Mouse (Mus musculus): ENCODE results near the gene Phf2. TPM values are rescaled to one million over a fixed set of nuclear protein-coding genes. Genes with fewer than 3 reads are reported as not detected.

Gene Phf2
- polyA plus RNA-seq, 1 experiment from 2014 or later: 10.8 TPM

DNA sequence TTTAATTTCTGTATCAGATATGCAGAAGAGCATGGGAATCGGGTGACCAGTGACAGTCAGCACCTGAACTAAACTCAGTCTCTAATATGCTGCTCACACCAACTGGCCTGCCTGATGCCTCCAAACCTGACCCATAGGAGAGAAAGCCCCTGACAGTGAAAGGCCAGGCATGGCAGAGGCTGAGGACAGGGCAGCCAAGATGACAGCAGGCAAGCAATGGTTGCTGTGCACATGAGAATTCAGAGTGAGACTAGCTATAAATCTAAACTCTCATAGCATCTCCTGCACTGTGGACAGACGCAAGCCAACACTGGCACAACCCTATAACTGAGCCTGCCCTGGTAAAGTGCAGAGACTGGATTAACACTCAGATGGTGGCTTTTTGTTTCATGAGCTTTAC, 20.6 kb downstream of the Phf2 start:
- H3K4me3 ChIP-seq (replicated peaks; ENCODE audit: low read length): no peak overlapping the region
- H3K9ac ChIP-seq: no peak overlapping the region
- no peak; the same call in 1 of the 2 replicates for ATAC-seq (ENCODE audit: low FRiP score)
- WGBS: 89% methylated on average over 2 of the region's 2 CpGs
- no peak for DNase-seq (ENCODE audit: low spot score)
- no peak overlapping the region for H3K4me2 ChIP-seq (replicated peaks)
- no peaks in the 10 kb centered on the region for H3K36me3 ChIP-seq (replicated peaks; ENCODE audit: control insufficient read depth, insufficient read depth)
- no peaks in the 10 kb centered on the region for H3K9me3 ChIP-seq (ENCODE audit: control insufficient read depth, low read length)
- 0 out of 2 replicates have a peak overlapping the region, but pooled peaks have one; percentile 7 for H3K27ac ChIP-seq
- H3K4me1 ChIP-seq (replicated peaks; ENCODE audit: control insufficient read depth, insufficient read depth, low read length): peaks cover 34% of the 10 kb centered on the region
- no peaks in the 10 kb centered on the region for H3K27me3 ChIP-seq (ENCODE audit: control insufficient read depth, insufficient read depth, low read length)

DNA sequence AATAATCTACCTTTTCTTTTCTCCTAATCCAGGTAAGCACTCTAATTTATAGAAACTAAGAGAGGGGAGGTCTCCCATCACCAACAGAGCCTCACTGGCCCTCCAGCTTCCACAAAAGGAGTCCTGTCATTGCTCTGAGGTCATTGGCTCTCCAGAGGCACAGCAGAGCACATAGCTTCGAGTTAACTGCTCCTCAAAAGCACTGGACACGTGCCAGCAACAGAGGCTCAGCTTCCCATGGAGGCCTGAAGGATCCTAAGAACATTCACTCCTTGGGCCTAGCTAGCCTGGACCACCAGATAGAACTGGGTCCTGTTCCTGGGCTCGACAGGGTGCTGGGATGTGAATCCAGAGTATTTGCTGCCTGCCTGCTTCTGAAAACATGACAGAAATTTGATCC, 21.8 kb downstream of the Phf2 start:
- ATAC-seq (ENCODE audit: low FRiP score): no peak
- DNase-seq (ENCODE audit: low spot score): no peak
- H3K27me3 ChIP-seq (ENCODE audit: control insufficient read depth, insufficient read depth, low read length): no peaks in the 10 kb centered on the region
- no peaks in the 10 kb centered on the region for H3K36me3 ChIP-seq (replicated peaks; ENCODE audit: control insufficient read depth, insufficient read depth)
- no peak overlapping the region for H3K4me3 ChIP-seq (replicated peaks; ENCODE audit: low read length)
- H3K4me2 ChIP-seq (replicated peaks): no peak overlapping the region
- no peak overlapping the region for H3K9ac ChIP-seq
- no peaks in the 10 kb centered on the region for H3K9me3 ChIP-seq (ENCODE audit: control insufficient read depth, low read length)
- 37% methylated on average over 3 of the region's 3 CpGs for WGBS
- 0 out of 2 replicates have a peak overlapping the region, but pooled peaks have one; percentile 44 for H3K27ac ChIP-seq
- H3K4me1 ChIP-seq (replicated peaks; ENCODE audit: control insufficient read depth, insufficient read depth, low read length): peaks cover 30% of the 10 kb centered on the region

DNA sequence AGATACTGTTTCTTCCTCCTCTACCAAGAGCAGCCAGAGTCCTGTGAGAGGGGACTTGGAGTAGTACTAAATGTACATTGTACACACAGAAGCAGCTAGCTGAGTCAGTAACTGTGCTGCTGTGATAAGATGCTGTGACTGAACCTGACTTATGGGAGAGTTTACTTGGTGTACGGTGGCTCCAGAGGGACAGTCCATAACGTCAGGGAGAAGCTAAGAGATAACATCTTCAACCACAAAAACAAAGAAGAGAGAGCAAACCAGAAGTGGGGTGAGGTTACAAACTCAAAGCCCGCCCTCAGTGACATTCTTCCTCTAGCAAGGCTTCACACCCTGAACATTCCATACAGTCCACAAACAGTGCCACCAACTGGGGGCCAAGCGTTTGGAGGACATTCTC, 25.6 kb downstream of the Phf2 start:
- Histone ChIP-seq H3K9me3 (ENCODE audit: control insufficient read depth, low read length) (no peaks in the 10 kb centered on the region), H3K4me2 (replicated peaks) (no peak overlapping the region), H3K36me3 (replicated peaks; ENCODE audit: control insufficient read depth, insufficient read depth) (no peaks in the 10 kb centered on the region), H3K9ac (no peak overlapping the region), H3K27ac (no peak overlapping the region), H3K4me3 (replicated peaks; ENCODE audit: low read length) (no peak overlapping the region), H3K4me1 (replicated peaks; ENCODE audit: control insufficient read depth, insufficient read depth, low read length) (peaks cover 12% of the 10 kb centered on the region), H3K27me3 (ENCODE audit: control insufficient read depth, insufficient read depth, low read length) (no peaks in the 10 kb centered on the region)
- ATAC-seq (ENCODE audit: low FRiP score) (no peak), DNase-seq (ENCODE audit: low spot score) (no peak)
- WGBS: 77% methylated on average over 4 of the region's 4 CpGs

DNA sequence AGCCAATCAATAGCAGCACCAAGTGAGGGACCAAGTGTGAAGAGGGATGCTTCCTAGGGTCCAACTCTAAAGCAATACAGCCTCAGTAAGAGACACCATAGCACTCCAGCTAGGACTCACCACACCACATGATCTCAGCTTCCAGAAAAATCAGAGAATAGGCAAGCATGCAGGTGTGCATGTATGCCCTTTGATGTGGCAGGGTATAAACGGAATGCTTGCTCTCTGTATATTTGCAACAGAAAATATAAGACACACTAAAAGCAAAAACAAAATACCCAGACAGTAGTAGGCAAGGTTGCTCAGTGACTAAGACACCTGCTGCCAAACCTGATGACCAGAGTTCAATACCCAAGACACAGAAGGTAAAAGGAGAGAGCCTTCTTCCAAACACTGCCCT, 27.4 kb downstream of the Phf2 start:
- Histone ChIP-seq H3K4me1 (replicated peaks; ENCODE audit: control insufficient read depth, insufficient read depth, low read length) (no peaks in the 10 kb centered on the region), H3K9me3 (ENCODE audit: control insufficient read depth, low read length) (no peaks in the 10 kb centered on the region), H3K4me2 (replicated peaks) (no peak overlapping the region), H3K4me3 (replicated peaks; ENCODE audit: low read length) (no peak overlapping the region), H3K9ac (no peak overlapping the region), H3K36me3 (replicated peaks; ENCODE audit: control insufficient read depth, insufficient read depth) (no peaks in the 10 kb centered on the region), H3K27me3 (ENCODE audit: control insufficient read depth, insufficient read depth, low read length) (no peaks in the 10 kb centered on the region), H3K27ac (no peak overlapping the region)
- 98% methylated on average over 1 of the region's 1 CpGs for WGBS
- DNase-seq (ENCODE audit: low spot score) (no peak), ATAC-seq (ENCODE audit: low FRiP score) (no peak)

DNA sequence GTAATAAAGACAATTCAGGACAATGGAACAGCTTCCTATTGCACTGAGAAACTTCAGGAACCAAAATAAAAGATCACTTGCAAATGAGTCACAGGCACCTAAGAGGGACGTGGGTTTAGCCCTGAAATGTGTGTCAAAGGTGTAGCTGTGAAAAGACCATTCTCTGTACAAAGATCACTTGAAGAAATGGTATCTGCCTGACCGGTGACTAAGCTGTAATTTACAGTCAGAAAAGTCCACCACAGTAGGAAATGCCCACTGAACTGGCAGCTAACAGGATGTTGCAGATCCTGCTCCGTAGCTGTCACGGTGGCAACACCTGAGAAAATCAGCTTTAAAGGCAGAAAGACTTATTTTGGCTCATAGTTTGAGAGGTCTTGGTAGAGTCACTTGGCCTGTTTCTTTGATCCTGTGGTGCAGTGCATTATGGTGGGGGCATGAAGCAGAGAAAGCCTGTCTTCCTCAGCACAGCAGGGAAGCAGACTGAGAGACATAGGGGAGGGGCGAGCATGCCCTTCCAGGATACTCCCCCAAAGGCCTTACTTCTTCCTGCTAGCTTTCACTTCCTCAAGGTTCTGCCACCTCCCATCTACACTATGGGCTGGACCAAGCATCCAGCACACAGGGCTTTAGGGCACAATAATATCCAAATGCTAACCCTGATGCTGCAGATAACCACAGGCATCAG, 28.9 kb downstream of the Phf2 start:
- H3K4me3 ChIP-seq (replicated peaks; ENCODE audit: low read length): no peak overlapping the region
- no peaks in the 10 kb centered on the region for H3K4me1 ChIP-seq (replicated peaks; ENCODE audit: control insufficient read depth, insufficient read depth, low read length)
- no peaks in the 10 kb centered on the region for H3K36me3 ChIP-seq (replicated peaks; ENCODE audit: control insufficient read depth, insufficient read depth)
- DNase-seq (ENCODE audit: low spot score): no peak
- no peak for ATAC-seq (ENCODE audit: low FRiP score)
- H3K27me3 ChIP-seq (ENCODE audit: control insufficient read depth, insufficient read depth, low read length): no peaks in the 10 kb centered on the region
- H3K27ac ChIP-seq: no peak overlapping the region
- 67% methylated on average over 5 of the region's 5 CpGs for WGBS
- H3K9me3 ChIP-seq (ENCODE audit: control insufficient read depth, low read length): no peaks in the 10 kb centered on the region
- H3K9ac ChIP-seq: no peak overlapping the region
- H3K4me2 ChIP-seq (replicated peaks): no peak overlapping the region

DNA sequence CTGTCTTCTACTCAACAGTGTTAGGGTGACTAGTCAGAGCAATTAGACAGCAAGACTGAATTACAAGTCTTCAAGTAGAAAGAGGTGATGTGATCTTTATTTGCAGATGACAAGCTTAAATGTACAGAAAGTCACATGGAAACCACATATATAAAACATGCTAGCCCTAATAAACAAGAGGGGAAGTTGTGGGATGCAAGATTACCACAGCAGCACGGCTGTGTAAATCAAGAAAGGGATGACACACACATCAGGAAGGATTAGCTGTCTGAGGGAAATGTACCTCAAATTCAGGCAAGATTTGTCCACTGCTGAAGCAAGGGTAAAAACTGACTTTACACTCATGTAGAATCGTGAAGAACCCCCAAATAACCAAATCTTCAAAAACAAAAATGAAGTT, 32.6 kb downstream of the Phf2 start:
- Histone ChIP-seq H3K4me3 (replicated peaks; ENCODE audit: low read length) (no peak overlapping the region), H3K9me3 (ENCODE audit: control insufficient read depth, low read length) (no peaks in the 10 kb centered on the region), H3K4me1 (replicated peaks; ENCODE audit: control insufficient read depth, insufficient read depth, low read length) (no peaks in the 10 kb centered on the region), H3K4me2 (replicated peaks) (no peak overlapping the region), H3K27me3 (ENCODE audit: control insufficient read depth, insufficient read depth, low read length) (no peaks in the 10 kb centered on the region), H3K27ac (no peak overlapping the region), H3K9ac (no peak overlapping the region), H3K36me3 (replicated peaks; ENCODE audit: control insufficient read depth, insufficient read depth) (no peaks in the 10 kb centered on the region)
- WGBS: 92% methylated on average over 2 of the region's 2 CpGs
- DNase-seq (ENCODE audit: low spot score) (no peak), ATAC-seq (ENCODE audit: low FRiP score) (no peak)

DNA sequence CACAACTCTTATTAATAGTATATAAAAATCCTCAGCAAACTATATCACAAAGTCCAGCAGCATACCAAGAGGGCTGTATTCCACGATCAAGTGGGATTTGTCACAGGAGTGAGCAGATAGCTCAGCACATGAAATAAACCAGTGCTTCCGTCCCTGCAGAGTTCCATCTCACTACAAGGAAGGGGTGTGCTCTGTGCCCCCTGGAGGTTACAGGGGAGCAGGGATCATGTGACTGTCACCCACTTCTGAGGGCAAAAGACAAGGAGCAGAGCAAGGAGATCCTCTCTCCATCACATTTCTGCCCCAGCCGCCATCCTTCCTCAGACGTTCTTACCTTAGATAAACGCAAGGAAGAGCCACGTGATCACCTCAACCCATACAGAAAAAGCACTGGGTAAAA, 33.4 kb downstream of the Phf2 start:
- no peak overlapping the region for H3K4me3 ChIP-seq (replicated peaks; ENCODE audit: low read length)
- no peaks in the 10 kb centered on the region for H3K9me3 ChIP-seq (ENCODE audit: control insufficient read depth, low read length)
- ATAC-seq (ENCODE audit: low FRiP score) (no peak), DNase-seq (ENCODE audit: low spot score) (no peak)
- H3K27me3 ChIP-seq (ENCODE audit: control insufficient read depth, insufficient read depth, low read length): no peaks in the 10 kb centered on the region
- H3K9ac ChIP-seq: no peak overlapping the region
- H3K4me1 ChIP-seq (replicated peaks; ENCODE audit: control insufficient read depth, insufficient read depth, low read length): no peaks in the 10 kb centered on the region
- WGBS: 86% methylated on average over 6 of the region's 6 CpGs
- H3K4me2 ChIP-seq (replicated peaks): no peak overlapping the region
- no peaks in the 10 kb centered on the region for H3K36me3 ChIP-seq (replicated peaks; ENCODE audit: control insufficient read depth, insufficient read depth)
- no peak overlapping the region for H3K27ac ChIP-seq

DNA sequence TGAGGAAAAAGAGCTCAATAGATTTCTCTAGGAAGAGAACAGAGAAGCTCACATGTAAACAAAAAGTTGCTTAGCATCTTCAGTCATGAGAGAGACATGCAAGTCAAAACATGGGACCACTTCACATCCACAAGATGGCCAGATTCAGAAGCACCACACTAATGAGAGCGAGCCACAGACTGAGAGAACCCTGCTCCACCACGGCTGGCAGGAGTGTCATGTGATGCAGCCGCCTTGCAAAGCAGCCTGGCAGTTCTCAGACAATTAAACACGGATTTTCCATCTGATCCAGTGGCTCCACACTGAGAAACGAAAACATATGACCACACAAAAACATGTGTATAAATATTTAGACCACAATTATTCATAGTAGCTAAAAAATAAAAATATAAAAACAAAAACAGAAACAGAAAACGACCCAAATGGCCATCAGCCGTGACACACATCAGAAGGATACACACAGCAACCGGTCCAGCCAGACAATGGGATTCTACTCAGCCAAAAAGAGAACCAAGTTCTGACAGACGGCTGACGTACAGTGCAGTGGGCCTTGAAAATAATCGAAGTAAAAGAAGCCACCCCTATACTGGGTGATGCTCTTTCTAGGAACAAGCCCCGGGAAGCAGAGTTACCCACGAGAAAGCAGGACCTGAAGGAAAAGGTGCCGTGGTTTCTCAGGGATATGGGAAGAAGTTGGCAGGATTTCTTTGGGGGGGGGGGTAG, 40.2 kb downstream of the Phf2 start:
- no peak overlapping the region for H3K4me3 ChIP-seq (replicated peaks; ENCODE audit: low read length)
- peaks cover 46% of the 10 kb centered on the region for H3K36me3 ChIP-seq (replicated peaks; ENCODE audit: control insufficient read depth, insufficient read depth)
- H3K9me3 ChIP-seq (ENCODE audit: control insufficient read depth, low read length): no peaks in the 10 kb centered on the region
- no peak overlapping the region for H3K9ac ChIP-seq
- DNase-seq (ENCODE audit: low spot score): peak; percentile 35
- peak overlapping the region; percentile 69 for H3K27ac ChIP-seq
- ATAC-seq (ENCODE audit: low FRiP score): no peak
- H3K27me3 ChIP-seq (ENCODE audit: control insufficient read depth, insufficient read depth, low read length): no peaks in the 10 kb centered on the region
- 66% methylated on average over 14 of the region's 14 CpGs for WGBS
- no peak overlapping the region for H3K4me2 ChIP-seq (replicated peaks)
- peaks cover 5% of the 10 kb centered on the region; the same call in 1 of the 2 replicates for H3K4me1 ChIP-seq (replicated peaks; ENCODE audit: control insufficient read depth, insufficient read depth, low read length)

DNA sequence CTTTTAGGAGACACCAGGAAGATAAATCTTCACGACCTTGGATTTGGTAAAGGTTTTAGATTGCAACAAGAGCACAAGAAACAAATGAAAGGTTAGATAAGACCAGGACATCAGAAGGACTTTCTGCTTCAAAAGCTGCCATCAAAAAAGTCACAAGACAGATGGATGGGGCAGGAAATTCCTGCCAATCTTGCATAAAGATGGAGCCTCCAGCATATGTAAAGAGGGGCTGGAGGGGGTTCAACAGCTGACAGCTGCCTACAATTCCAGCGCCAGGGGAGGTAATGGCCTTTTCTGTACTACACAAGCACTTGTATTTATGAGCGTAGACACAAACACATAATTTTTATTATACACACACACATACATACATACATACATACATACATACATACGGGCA, 41.1 kb downstream of the Phf2 start:
- WGBS: 83% methylated on average over 4 of the region's 4 CpGs
- H3K27me3 ChIP-seq (ENCODE audit: control insufficient read depth, insufficient read depth, low read length): no peaks in the 10 kb centered on the region
- 0 out of 2 replicates have a peak overlapping the region, but pooled peaks have one; percentile 69 for H3K27ac ChIP-seq
- ATAC-seq (ENCODE audit: low FRiP score) (no peak), DNase-seq (ENCODE audit: low spot score) (no peak)
- H3K9me3 ChIP-seq (ENCODE audit: control insufficient read depth, low read length): no peaks in the 10 kb centered on the region
- no peak overlapping the region for H3K9ac ChIP-seq
- peaks cover 5% of the 10 kb centered on the region; the same call in 1 of the 2 replicates for H3K4me1 ChIP-seq (replicated peaks; ENCODE audit: control insufficient read depth, insufficient read depth, low read length)
- no peak overlapping the region for H3K4me2 ChIP-seq (replicated peaks)
- peaks cover 55% of the 10 kb centered on the region for H3K36me3 ChIP-seq (replicated peaks; ENCODE audit: control insufficient read depth, insufficient read depth)
- H3K4me3 ChIP-seq (replicated peaks; ENCODE audit: low read length): no peak overlapping the region

All from hindbrain, embryonic 14.5 days (tissue).